In the genomic region with DNA sequence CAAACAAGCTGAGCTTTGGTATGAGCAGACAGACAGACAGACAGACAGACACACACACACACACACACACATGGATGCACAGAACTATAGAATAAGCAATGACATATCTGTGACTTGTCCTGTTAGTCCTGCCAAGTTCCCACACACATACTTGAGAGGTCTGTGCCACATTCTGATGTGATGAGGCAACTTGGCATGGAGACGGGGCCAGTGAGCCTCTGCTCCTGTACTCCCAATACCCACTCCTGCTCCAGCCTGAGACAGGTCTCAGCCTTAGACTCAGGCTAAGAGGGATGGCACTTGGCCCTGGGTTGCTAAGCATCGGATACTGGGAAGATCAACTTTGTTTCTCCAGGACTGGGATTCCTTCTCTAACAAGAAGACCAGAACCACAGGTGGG, we compare ENCODE assay signal across 16 mouse cellular contexts. TPM values are rescaled to one million over a fixed set of nuclear protein-coding genes. Genes with fewer than 3 reads are reported as not detected.
DNase-seq lines count a peak whose midpoint lies in the region; ATAC-seq and TF ChIP-seq lines count a peak whose summit lies in the region.
"Had no signal": no experiment of that assay in that cellular context is flagged by ENCODE, and none has a peak within 500 bp of the region (broad histone marks: within the 10 kb centered on the region; RNA-seq: fewer than 3 reads in every experiment).

No protein-coding gene starts in this region.

- H3K27me3 ChIP-seq in hindbrain, postnatal 0 days (ENCODE audit: insufficient read depth, low read length), result no peaks in the 10 kb centered on the region
- H3K27me3 ChIP-seq in hindbrain, embryonic 12.5 days, result no peaks in the 10 kb centered on the region
- no peaks in the 10 kb centered on the region for H3K27me3 ChIP-seq in heart, embryonic 15.5 days
- H3K27me3 ChIP-seq: liver, embryonic 15.5 days; midbrain, embryonic 12.5 days had no signal

- intact Hi-C loops in left cerebral cortex, postnatal 14 days (cut with DNase I), result no loop called here

- H3K4me3 ChIP-seq in hindbrain, postnatal 0 days (ENCODE audit: low read length), result no peak overlapping the region
- H3K4me3 ChIP-seq in hindbrain, embryonic 12.5 days, result no peak overlapping the region
- no peak overlapping the region for H3K4me3 ChIP-seq in heart, embryonic 15.5 days
- H3K4me3 ChIP-seq: liver, embryonic 15.5 days; midbrain, embryonic 12.5 days had no signal

- H3K9ac ChIP-seq in hindbrain, postnatal 0 days (replicated peaks; ENCODE audit: low read length), result no peak overlapping the region
- H3K9ac ChIP-seq in hindbrain, embryonic 12.5 days, result no peak overlapping the region
- no peak overlapping the region; the same call in 1 of the 2 replicates for H3K9ac ChIP-seq in heart, embryonic 15.5 days
- H3K9ac ChIP-seq: liver, embryonic 15.5 days; midbrain, embryonic 12.5 days had no signal

- H3K4me1 ChIP-seq in hindbrain, postnatal 0 days (ENCODE audit: insufficient read depth, low read length), result no peaks in the 10 kb centered on the region
- H3K4me1 ChIP-seq in hindbrain, embryonic 12.5 days, result peaks cover 6% of the 10 kb centered on the region; the same call in 1 of the 2 replicates
- peaks cover 41% of the 10 kb centered on the region for H3K4me1 ChIP-seq in heart, embryonic 15.5 days (replicated peaks)
- H3K4me1 ChIP-seq: midbrain, embryonic 12.5 days had no signal

- no peak for TF ChIP-seq CTCF in hindbrain, postnatal 0 days (IDR thresholded peaks at IDR 0.05; ENCODE audit: low read depth)

- WGBS in hindbrain, postnatal 0 days, result 64% methylated on average over 2 of the region's 2 CpGs
- 88% methylated on average over 2 of the region's 2 CpGs for WGBS in hindbrain, embryonic 12.5 days
- 40% methylated on average over 2 of the region's 2 CpGs for WGBS in heart, embryonic 15.5 days

- ATAC-seq in hindbrain, postnatal 0 days, result peak; percentile 39; the same call in 1 of the 2 replicates
- no peak for ATAC-seq in hindbrain, embryonic 12.5 days (ENCODE audit: low FRiP score)
- peak; percentile 61; the same call in 1 of the 2 replicates for ATAC-seq in heart, embryonic 15.5 days (replicated peaks; ENCODE audit: insufficient number of reproducible peaks, insufficient read depth, low FRiP score, low read depth)
- ATAC-seq: inflammation-experienced regulatory T-cells, adult 6 months had no signal

- H3K4me2 ChIP-seq in hindbrain, postnatal 0 days (ENCODE audit: low read depth, low read length), result no peak overlapping the region
- no peak overlapping the region for H3K4me2 ChIP-seq in hindbrain, embryonic 12.5 days (replicated peaks)
- no peak overlapping the region for H3K4me2 ChIP-seq in heart, embryonic 15.5 days
- H3K4me2 ChIP-seq: liver, embryonic 15.5 days; midbrain, embryonic 12.5 days had no signal

- peaks cover 6% of the 10 kb centered on the region for H3K36me3 ChIP-seq in hindbrain, postnatal 0 days (ENCODE audit: insufficient read depth, low read length)
- H3K36me3 ChIP-seq in hindbrain, embryonic 12.5 days, result peaks cover 17% of the 10 kb centered on the region
- peaks cover 6% of the 10 kb centered on the region; the same call in 1 of the 2 replicates for H3K36me3 ChIP-seq in heart, embryonic 15.5 days
- H3K36me3 ChIP-seq: liver, embryonic 15.5 days had no signal

- DNase-seq in adrenal gland, adult 2 months, result peak; percentile 33
- DNase-seq in adrenal gland, postnatal 4 days (ENCODE audit: low spot score in 2 of 2), result no peak
- DNase-seq in hindbrain, postnatal 0 days (ENCODE audit: low spot score), result peak; percentile 20
- DNase-seq in 3134 (ENCODE audit: extremely low read depth, insufficient read length, low spot score), result peak; percentile 64
- DNase-seq in gastrocnemius, postnatal 10 days, result no peak
- DNase-seq in left cerebral cortex, postnatal 14 days (ENCODE audit: low spot score in 2 of 2), result no peak
- DNase-seq: cerebellum, adult 18-20 months; embryo, embryonic 11 days; gastrocnemius, postnatal 14 days; thymus, adult 18-20 months had no signal

- no peaks in the 10 kb centered on the region for H3K9me3 ChIP-seq in hindbrain, postnatal 0 days (ENCODE audit: low read length)
- no peaks in the 10 kb centered on the region; the same call in 1 of the 2 replicates for H3K9me3 ChIP-seq in hindbrain, embryonic 12.5 days (replicated peaks)
- no peaks in the 10 kb centered on the region for H3K9me3 ChIP-seq in heart, embryonic 15.5 days (replicated peaks)
- H3K9me3 ChIP-seq: G1E; liver, embryonic 15.5 days; midbrain, embryonic 12.5 days had no signal

- no peak overlapping the region for H3K27ac ChIP-seq in hindbrain, postnatal 0 days
- no peak overlapping the region for H3K27ac ChIP-seq in hindbrain, embryonic 12.5 days
- H3K27ac ChIP-seq in heart, embryonic 15.5 days, result peak overlapping the region; percentile 82
- H3K27ac ChIP-seq: liver, embryonic 15.5 days; midbrain, embryonic 12.5 days had no signal

RNA-seq across cellular contexts. Expression of gene Dnah17, which starts 30.3 kb away (rescaled TPM):
- under 1 TPM; 0.03 to 0.12 TPM for total RNA-seq in adrenal gland, adult 2 months (2021)
- polyA plus RNA-seq in adrenal gland, adult 2 months (2012; rRNA removed), result under 0.01 and 0.12 TPM in 2 replicates
- under 1 TPM; 0.08 to 0.42 TPM for total RNA-seq in adrenal gland, postnatal 4 days (2021)
- total RNA-seq in hindbrain, postnatal 0 days (2014; rRNA removed), result 0.07 TPM in 1 of 2 replicates, not detected in the other
- 0.13 and 0.16 TPM in 2 replicates for polyA plus RNA-seq in hindbrain, postnatal 0 days (2015; fragmentation: Nextera tagmentation; extraction: Ambion mirVana)
- 0.27 and 0.38 TPM in 2 replicates for polyA plus RNA-seq in hindbrain, embryonic 12.5 days (2016; fragmentation: Nextera tagmentation; extraction: Ambion mirVana)
- polyA plus RNA-seq in heart, embryonic 15.5 days (2015; fragmentation: Nextera tagmentation; extraction: Ambion mirVana), result 0.06 and 0.15 TPM in 2 replicates
- under 1 TPM; 0.02 to 0.07 TPM for total RNA-seq in gastrocnemius, postnatal 10 days (2021)
- under 1 TPM; 0.08 to 0.33 TPM for total RNA-seq in left cerebral cortex, postnatal 14 days (2021)
- polyA plus RNA-seq: G1E had no signal

Comparison
In these comparisons a context has a peak if more than half of its experiments do, and no peak if none do; other contexts are left out.
1. DNase-seq: peak in adrenal gland, adult 2 months (single experiment), hindbrain, postnatal 0 days (single experiment) and 3134 (single experiment); none in adrenal gland, postnatal 4 days (0 of 2), gastrocnemius, postnatal 10 days (single experiment) and left cerebral cortex, postnatal 14 days (0 of 2).